Mouse (Mus musculus): Measurements from ENCODE around the gene Exosc2.

GRCm38 (mm10) chr2:31715985-31716384 lies 45.5 kb downstream of the Exosc2 start:
- no peak for TF ChIP-seq CTCF (IDR thresholded peaks at IDR 0.05; ENCODE audit: extremely low read depth, insufficient read depth, low read length)
- TF ChIP-seq POLR2A (IDR thresholded peaks at IDR 0.05; ENCODE audit: extremely low read depth, insufficient read depth, low read length), result no peak

Measured in cortical plate, adult 2 months (tissue).